Mouse (Mus musculus): Measurements from ENCODE around the gene Fam124a. TPM values are rescaled to one million over a fixed set of nuclear protein-coding genes. Genes with fewer than 3 reads are reported as not detected.
A peak's percentile ranks its signal among the peaks of the same experiment; 100 is the strongest.
"Not testable (repeated sequence)": the region's sequence is repeated elsewhere in the genome, so short reads cannot be mapped to it uniquely, and the experiment has no call there.

Fam124a gene
- polyA plus RNA-seq, 1 experiment: not detected

- H3K4me3 ChIP-seq (ENCODE audit: insufficient read depth, low read depth, low read length): no peak overlapping the region
- H3K27ac ChIP-seq (ENCODE audit: insufficient read depth, low read depth, low read length): no peak overlapping the region
- TF ChIP-seq POLR2A (IDR thresholded peaks at IDR 0.05; ENCODE audit: insufficient read depth, low read depth, low read length) (no peak), CTCF (IDR thresholded peaks at IDR 0.05; ENCODE audit: insufficient read depth, low read depth, low read length) (no peak)
- no peaks in the 10 kb centered on the region for H3K4me1 ChIP-seq (ENCODE audit: control insufficient read depth, insufficient read depth, low read length)
- WGBS: 96% methylated on average over 6 of the region's 6 CpGs
Observed at GRCm38 (mm10) chr14:62546296-62546695, 9.2 kb upstream of the Fam124a start.

DNA sequence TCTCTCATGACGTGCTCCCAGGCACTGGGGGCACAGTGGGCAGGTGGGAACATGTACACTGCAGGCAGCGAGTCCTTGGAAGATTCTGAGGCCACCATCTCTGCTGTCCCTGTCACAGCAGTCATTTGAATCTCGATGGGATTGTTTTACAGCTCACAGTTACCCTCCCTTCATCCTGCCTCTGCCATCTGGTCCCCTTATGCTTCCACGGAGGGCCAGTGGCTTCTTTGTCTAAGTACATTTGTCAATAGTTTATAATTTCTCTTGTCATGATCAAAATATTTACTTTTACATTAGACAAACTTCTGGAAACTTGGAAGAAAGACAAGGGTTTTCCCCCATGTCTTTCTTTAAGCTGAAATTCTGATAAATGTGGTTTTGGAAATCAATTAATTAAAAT is 8.8 kb upstream of the Fam124a start:
- TF ChIP-seq CTCF (IDR thresholded peaks at IDR 0.05; ENCODE audit: insufficient read depth, low read depth, low read length): no peak
- no peak for TF ChIP-seq POLR2A (IDR thresholded peaks at IDR 0.05; ENCODE audit: insufficient read depth, low read depth, low read length)
- H3K4me1 ChIP-seq (ENCODE audit: control insufficient read depth, insufficient read depth, low read length): no peaks in the 10 kb centered on the region
- H3K27ac ChIP-seq (ENCODE audit: insufficient read depth, low read depth, low read length): no peak overlapping the region
- H3K4me3 ChIP-seq (ENCODE audit: insufficient read depth, low read depth, low read length): no peak overlapping the region
- 72% methylated on average over 4 of the region's 4 CpGs for WGBS

DNA sequence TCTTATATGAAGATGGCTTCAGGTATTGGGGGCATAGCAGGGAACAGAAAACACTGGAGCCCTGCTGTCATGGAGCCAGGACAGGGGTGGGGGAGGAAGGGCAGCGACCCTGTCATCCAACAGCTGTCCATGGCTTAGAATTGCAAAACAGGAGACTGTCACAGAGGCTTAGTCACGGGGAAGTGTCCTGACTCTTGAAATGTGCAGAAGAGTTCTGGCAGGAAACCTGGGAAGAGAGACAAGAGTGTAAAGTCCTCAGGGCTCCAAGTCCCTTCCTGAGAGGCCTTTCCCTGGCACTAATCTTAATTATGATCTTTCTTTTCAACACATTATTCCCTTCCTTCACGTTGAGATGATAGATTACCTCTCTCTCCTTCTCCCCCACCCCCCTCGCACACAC is 5.4 kb upstream of the Fam124a start:
- WGBS: 70% methylated on average over 4 of the region's 4 CpGs
- TF ChIP-seq POLR2A (IDR thresholded peaks at IDR 0.05; ENCODE audit: insufficient read depth, low read depth, low read length): no peak
- TF ChIP-seq CTCF (IDR thresholded peaks at IDR 0.05; ENCODE audit: insufficient read depth, low read depth, low read length): no peak

DNA sequence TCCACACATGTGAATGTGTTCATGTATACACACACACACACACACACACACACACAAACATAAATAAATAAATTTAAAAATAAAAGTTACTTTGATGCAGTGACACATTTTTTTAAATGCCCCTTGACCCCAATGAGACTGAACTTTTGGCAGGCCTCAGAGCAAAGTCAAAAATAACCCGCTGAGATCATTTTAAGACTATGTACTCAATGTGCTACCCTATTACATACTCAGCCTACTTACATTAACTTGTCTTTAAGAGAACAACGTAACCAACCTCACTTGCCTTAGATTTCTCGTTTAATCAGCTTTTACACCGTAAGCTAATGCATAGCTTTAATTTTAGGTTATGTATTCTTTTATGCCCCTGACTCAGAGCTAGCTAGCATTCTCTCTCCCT is 2.8 kb upstream of the Fam124a start:
- TF ChIP-seq POLR2A (IDR thresholded peaks at IDR 0.05; ENCODE audit: insufficient read depth, low read depth, low read length) (no peak), CTCF (IDR thresholded peaks at IDR 0.05; ENCODE audit: insufficient read depth, low read depth, low read length) (no peak)
- H3K27ac ChIP-seq (ENCODE audit: insufficient read depth, low read depth, low read length): no peak overlapping the region
- H3K4me3 ChIP-seq (ENCODE audit: insufficient read depth, low read depth, low read length): no peak overlapping the region
- peaks cover 10% of the 10 kb centered on the region for H3K4me1 ChIP-seq (ENCODE audit: control insufficient read depth, insufficient read depth, low read length)
- WGBS: 65% methylated on average over 4 of the region's 4 CpGs

More for the DNA sequence above, 5.4 kb upstream of the Fam124a start:
- Histone ChIP-seq H3K4me1 (ENCODE audit: control insufficient read depth, insufficient read depth, low read length) (peaks cover under 1% of the 10 kb centered on the region; the same call in 1 of the 2 replicates), H3K27ac (ENCODE audit: insufficient read depth, low read depth, low read length) (no peak overlapping the region), H3K4me3 (ENCODE audit: insufficient read depth, low read depth, low read length) (no peak overlapping the region)

DNA sequence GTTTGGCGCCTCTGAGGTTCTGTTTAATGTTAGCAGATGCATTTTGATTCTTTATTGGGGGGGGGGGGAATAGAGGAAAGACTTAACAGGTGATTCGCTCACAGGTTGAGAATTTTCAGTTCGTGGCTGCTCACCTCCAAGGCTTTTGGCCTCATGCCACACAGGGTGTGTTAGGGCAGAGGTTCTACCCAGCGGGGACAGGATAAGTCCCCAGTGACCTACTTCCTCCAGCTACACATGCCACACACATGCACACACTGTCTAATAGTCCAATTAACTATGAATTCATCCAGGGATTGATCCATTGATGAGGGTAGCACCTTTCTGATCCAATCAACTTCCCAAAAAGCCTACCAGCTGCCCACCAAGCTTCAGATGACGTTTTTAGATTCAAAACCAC is 1.8 kb upstream of the Fam124a start:
- TF ChIP-seq POLR2A (IDR thresholded peaks at IDR 0.05; ENCODE audit: insufficient read depth, low read depth, low read length): no peak
- WGBS: 86% methylated on average over 5 of the region's 5 CpGs
- H3K4me1 ChIP-seq (ENCODE audit: control insufficient read depth, insufficient read depth, low read length): peaks cover 10% of the 10 kb centered on the region
- H3K4me3 ChIP-seq (ENCODE audit: insufficient read depth, low read depth, low read length): no peak overlapping the region
- no peak overlapping the region for H3K27ac ChIP-seq (ENCODE audit: insufficient read depth, low read depth, low read length)

- 6% methylated on average over 38 of the region's 38 CpGs for WGBS
- Histone ChIP-seq H3K4me3 (ENCODE audit: insufficient read depth, low read depth, low read length) (peak overlapping the region; percentile 93), H3K27ac (ENCODE audit: insufficient read depth, low read depth, low read length) (peak overlapping the region; percentile 70; the same call in 1 of the 2 replicates), H3K4me1 (ENCODE audit: control insufficient read depth, insufficient read depth, low read length) (peaks cover 10% of the 10 kb centered on the region)
- TF ChIP-seq POLR2A (IDR thresholded peaks at IDR 0.05; ENCODE audit: insufficient read depth, low read depth, low read length) (no peak), CTCF (IDR thresholded peaks at IDR 0.05; ENCODE audit: insufficient read depth, low read depth, low read length) (no peak)
Observed at GRCm38 (mm10) chr14:62555840-62556810, 588 bp downstream of the Fam124a start.

DNA sequence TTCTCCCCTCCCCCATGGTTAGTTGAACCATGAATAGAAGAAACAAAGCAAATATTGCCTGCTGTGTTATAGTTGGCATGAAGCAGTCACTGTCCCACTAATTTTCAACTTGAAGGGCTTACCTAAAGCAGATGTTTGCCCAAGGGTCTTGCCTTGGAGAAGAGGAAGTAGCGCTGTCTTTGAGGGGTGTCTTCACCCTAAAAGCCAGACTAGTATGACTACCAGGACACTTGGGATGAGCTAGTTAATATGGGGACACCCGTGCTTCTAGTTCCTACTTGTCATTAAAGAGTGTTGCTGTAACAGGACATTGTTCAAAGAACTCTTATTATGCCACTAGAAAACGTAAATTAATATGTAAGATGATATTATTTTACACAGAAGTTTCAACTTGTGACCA is 1.6 kb downstream of the Fam124a start:
- 71% methylated on average over 3 of the region's 3 CpGs for WGBS
- Histone ChIP-seq H3K4me3 (ENCODE audit: insufficient read depth, low read depth, low read length) (no peak overlapping the region), H3K27ac (ENCODE audit: insufficient read depth, low read depth, low read length) (no peak overlapping the region), H3K4me1 (ENCODE audit: control insufficient read depth, insufficient read depth, low read length) (peaks cover 15% of the 10 kb centered on the region)
- TF ChIP-seq CTCF (IDR thresholded peaks at IDR 0.05; ENCODE audit: insufficient read depth, low read depth, low read length) (no peak), POLR2A (IDR thresholded peaks at IDR 0.05; ENCODE audit: insufficient read depth, low read depth, low read length) (no peak)

DNA sequence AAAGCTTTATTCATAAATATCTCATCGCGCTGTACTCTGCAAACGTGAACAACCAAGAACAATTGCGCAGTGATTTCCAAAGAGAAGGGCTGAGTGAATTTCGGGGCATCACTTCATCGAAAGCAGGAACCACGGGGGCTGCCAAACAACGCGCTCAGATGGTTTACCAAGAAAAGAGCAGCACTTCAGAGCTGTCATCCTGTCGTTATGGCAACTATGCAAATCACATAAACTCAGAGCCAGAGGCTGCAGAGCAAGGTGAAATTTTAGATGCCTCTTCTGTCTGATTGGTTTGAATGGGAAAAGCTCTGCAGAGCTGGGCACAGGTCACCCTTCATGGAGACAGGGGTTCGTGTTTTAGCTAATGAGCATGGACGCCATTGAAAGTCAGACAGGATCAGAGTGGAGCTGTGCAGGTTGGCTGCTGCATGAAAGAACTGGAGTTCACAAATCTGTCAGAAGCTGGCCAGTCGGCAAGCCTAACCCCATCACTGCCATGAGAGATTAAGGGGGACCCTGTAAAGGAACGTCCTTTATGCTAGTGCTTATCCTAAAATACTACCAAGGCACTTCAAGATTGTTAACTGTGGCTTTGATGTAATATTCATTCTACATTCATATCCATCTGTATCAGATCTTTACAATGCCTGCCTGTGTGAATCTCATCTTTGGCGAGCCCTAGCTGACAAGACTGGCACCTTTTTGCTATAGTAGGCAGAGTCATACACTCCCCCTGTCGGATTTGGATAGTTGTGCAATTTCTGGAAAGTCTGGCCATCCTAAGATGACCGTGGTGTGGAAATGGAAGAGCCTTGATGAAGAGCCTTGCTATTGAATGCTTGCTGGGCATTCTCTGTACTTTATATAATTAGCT is 6.6 kb downstream of the Fam124a start:
- Histone ChIP-seq H3K4me1 (ENCODE audit: control insufficient read depth, insufficient read depth, low read length) (peaks cover 11% of the 10 kb centered on the region), H3K4me3 (ENCODE audit: insufficient read depth, low read depth, low read length) (no peak overlapping the region), H3K27ac (ENCODE audit: insufficient read depth, low read depth, low read length) (no peak overlapping the region)
- TF ChIP-seq POLR2A (IDR thresholded peaks at IDR 0.05; ENCODE audit: insufficient read depth, low read depth, low read length) (no peak), CTCF (IDR thresholded peaks at IDR 0.05; ENCODE audit: insufficient read depth, low read depth, low read length) (no peak)
- WGBS: 35% methylated on average over 17 of the region's 17 CpGs

GRCm38 (mm10) chr14:62563679-62564078 is 8.1 kb downstream of the Fam124a start:
- WGBS: 71% methylated on average over 7 of the region's 7 CpGs
- Histone ChIP-seq H3K4me1 (ENCODE audit: control insufficient read depth, insufficient read depth, low read length) (peaks cover 11% of the 10 kb centered on the region), H3K27ac (ENCODE audit: insufficient read depth, low read depth, low read length) (no peak overlapping the region), H3K4me3 (ENCODE audit: insufficient read depth, low read depth, low read length) (no peak overlapping the region)
- no peak for TF ChIP-seq CTCF (IDR thresholded peaks at IDR 0.05; ENCODE audit: insufficient read depth, low read depth, low read length)
- TF ChIP-seq POLR2A (IDR thresholded peaks at IDR 0.05; ENCODE audit: insufficient read depth, low read depth, low read length): no peak

DNA sequence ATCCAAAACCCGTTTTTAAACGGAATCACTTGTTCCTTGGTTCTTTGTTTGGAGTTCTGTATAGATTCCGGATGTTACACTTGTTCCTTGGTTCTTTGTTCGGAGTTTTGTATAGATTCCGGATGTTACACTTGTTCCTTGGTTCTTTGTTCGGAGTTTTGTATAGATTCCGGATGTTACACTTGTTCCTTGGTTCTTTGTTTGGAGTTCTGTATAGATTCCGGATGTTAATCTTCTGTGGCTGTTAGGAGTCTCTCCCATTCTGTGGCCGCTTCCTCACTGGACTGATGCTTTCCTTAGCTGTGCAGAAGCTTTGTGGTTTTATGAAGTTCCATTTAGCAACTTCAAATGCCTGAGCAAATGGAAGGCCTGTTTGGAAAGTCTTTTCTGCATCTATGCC is 11.3 kb downstream of the Fam124a start, which contains the start of gene Gm4131:
Gm4131 (minus strand) TSS at position 101 of the 400 bp plus-strand sequence.
- H3K27ac ChIP-seq (ENCODE audit: insufficient read depth, low read depth, low read length); H3K4me3 ChIP-seq (ENCODE audit: insufficient read depth, low read depth, low read length); H3K4me1 ChIP-seq (ENCODE audit: control insufficient read depth, insufficient read depth, low read length): not testable (repeated sequence)
- 75% methylated on average over 9 of the region's 9 CpGs for WGBS
